Comparison of ENCODE assay signal across 8 mouse cellular contexts in genomic region chr11:119863421-119863821, GRCm38 (mm10). TPM values are rescaled to one million over a fixed set of nuclear protein-coding genes. Genes with fewer than 3 reads are reported as not detected.
DNase-seq lines count a peak whose midpoint lies in the region; ATAC-seq and TF ChIP-seq lines count a peak whose summit lies in the region.

No protein-coding gene starts in this region.

- H3K9me3 ChIP-seq in kidney, embryonic 15.5 days (replicated peaks) = no peaks in the 10 kb centered on the region
- H3K9me3 ChIP-seq in embryonic facial prominence, embryonic 13.5 days = no peaks in the 10 kb centered on the region
- no peaks in the 10 kb centered on the region for H3K9me3 ChIP-seq in limb, embryonic 12.5 days

- no peak for TF ChIP-seq CTCF in kidney, adult 2 months (conservative IDR thresholded peaks at IDR 0.05; ENCODE audit: insufficient read depth, insufficient read length, low read depth, low read length)
- no peak for TF ChIP-seq CTCF in Patski (IDR thresholded peaks at IDR 0.05)

- DNase-seq in kidney, adult 2 months = no peak
- DNase-seq in Patski (ENCODE audit: low read depth, low spot score) = peak; percentile 35
- peak; percentile 71 for DNase-seq in retina, postnatal 1 day
- no peak for DNase-seq in thymus, adult 18-20 months
- DNase-seq in left cerebral cortex, adult 11 months (ENCODE audit: low spot score) = no peak

- POLR2A ChIA-PET in Patski (lab: Charles Lee) = no interaction called here

- CTCF ChIA-PET in Patski (lab: Charles Lee) = interaction anchor here (0.9 kb wide), 1 partner anchor 17 kb away, joined by 3 read pairs; no protein-coding TSS in a partner anchor

- no peak overlapping the region for H3K4me2 ChIP-seq in kidney, embryonic 15.5 days
- H3K4me2 ChIP-seq in embryonic facial prominence, embryonic 13.5 days = no peak overlapping the region
- no peak overlapping the region for H3K4me2 ChIP-seq in limb, embryonic 12.5 days

- no peak for TF ChIP-seq POLR2A in kidney, adult 2 months (IDR thresholded peaks at IDR 0.05; ENCODE audit: low read depth, low read length)

- H3K9ac ChIP-seq in kidney, embryonic 15.5 days = no peak overlapping the region
- H3K9ac ChIP-seq in embryonic facial prominence, embryonic 13.5 days = no peak overlapping the region
- H3K9ac ChIP-seq in limb, embryonic 12.5 days (replicated peaks) = no peak overlapping the region; the same call in 1 of the 2 replicates

- peak; percentile 36; the same call in 1 of the 2 replicates for ATAC-seq in kidney, embryonic 15.5 days (replicated peaks; ENCODE audit: low FRiP score)
- peak; percentile 60 for ATAC-seq in Patski
- no peak for ATAC-seq in embryonic facial prominence, embryonic 13.5 days (ENCODE audit: insufficient number of reproducible peaks, insufficient read depth, low FRiP score, low TSS enrichment, low read depth)
- ATAC-seq in limb, embryonic 12.5 days (ENCODE audit: insufficient number of reproducible peaks, insufficient read depth, low FRiP score, low TSS enrichment, low read depth) = no peak

- no peak overlapping the region for H3K27ac ChIP-seq in kidney, embryonic 15.5 days
- no peak overlapping the region for H3K27ac ChIP-seq in kidney, adult 2 months (ENCODE audit: insufficient read depth, low read depth, low read length)
- peak overlapping the region; percentile 48 for H3K27ac ChIP-seq in embryonic facial prominence, embryonic 13.5 days
- peak overlapping the region; percentile 35; the same call in 1 of the 2 replicates for H3K27ac ChIP-seq in limb, embryonic 12.5 days

- peaks cover 68% of the 10 kb centered on the region for H3K36me3 ChIP-seq in kidney, embryonic 15.5 days
- no peaks in the 10 kb centered on the region for H3K36me3 ChIP-seq in kidney, adult 2 months (ENCODE audit: control insufficient read depth, insufficient read depth, low read length)
- H3K36me3 ChIP-seq in embryonic facial prominence, embryonic 13.5 days = peaks cover 38% of the 10 kb centered on the region
- peaks cover 41% of the 10 kb centered on the region for H3K36me3 ChIP-seq in limb, embryonic 12.5 days

- H3K27me3 ChIP-seq in kidney, embryonic 15.5 days = no peaks in the 10 kb centered on the region
- H3K27me3 ChIP-seq in kidney, adult 2 months (replicated peaks; ENCODE audit: control insufficient read depth, insufficient read depth, low read length) = no peaks in the 10 kb centered on the region
- no peaks in the 10 kb centered on the region for H3K27me3 ChIP-seq in Patski
- no peaks in the 10 kb centered on the region for H3K27me3 ChIP-seq in embryonic facial prominence, embryonic 13.5 days
- H3K27me3 ChIP-seq in limb, embryonic 12.5 days = no peaks in the 10 kb centered on the region

- in situ Hi-C loops in Patski (cut with MboI; ENCODE audit: low pct_unique_long_range_greater_than_20kb) = no loop called here

- WGBS in kidney, embryonic 15.5 days = 31% methylated on average over 10 of the region's 10 CpGs
- 47% methylated on average over 10 of the region's 10 CpGs for WGBS in kidney, adult 2 months
- WGBS in embryonic facial prominence, embryonic 13.5 days = 24% methylated on average over 10 of the region's 10 CpGs
- WGBS in limb, embryonic 12.5 days = 46% methylated on average over 10 of the region's 10 CpGs

- H3K4me3 ChIP-seq in kidney, embryonic 15.5 days (replicated peaks) = no peak overlapping the region
- H3K4me3 ChIP-seq in kidney, adult 2 months (ENCODE audit: insufficient read depth, low read depth, low read length) = no peak overlapping the region
- H3K4me3 ChIP-seq in embryonic facial prominence, embryonic 13.5 days = no peak overlapping the region
- H3K4me3 ChIP-seq in limb, embryonic 12.5 days (replicated peaks) = no peak overlapping the region

- peaks cover 7% of the 10 kb centered on the region for H3K4me1 ChIP-seq in kidney, embryonic 15.5 days
- no peaks in the 10 kb centered on the region for H3K4me1 ChIP-seq in kidney, adult 2 months (ENCODE audit: control insufficient read depth, insufficient read depth, low read length)
- H3K4me1 ChIP-seq in embryonic facial prominence, embryonic 13.5 days = peaks cover 37% of the 10 kb centered on the region
- H3K4me1 ChIP-seq in limb, embryonic 12.5 days (replicated peaks) = peaks cover 31% of the 10 kb centered on the region

RNA-seq across cellular contexts. Expression of gene Chmp6, which starts 49.8 kb away (rescaled TPM):
- polyA plus RNA-seq in kidney, embryonic 15.5 days (2015; fragmentation: Nextera tagmentation; extraction: Ambion mirVana) = 94.1 and 101 TPM in 2 replicates
- polyA plus RNA-seq in kidney, adult 2 months (2012; rRNA removed) = 97.2 and 106 TPM in 2 replicates
- polyA plus RNA-seq in Patski (2021) = 54.7 TPM
- 103 and 104 TPM in 2 replicates for polyA plus RNA-seq in embryonic facial prominence, embryonic 13.5 days (2015; fragmentation: Nextera tagmentation; extraction: Ambion mirVana)
- polyA plus RNA-seq in limb, embryonic 12.5 days (2016; fragmentation: Nextera tagmentation; extraction: Ambion mirVana) = 105 and 115 TPM in 2 replicates

Comparison
In these comparisons a context has a peak if more than half of its experiments do, and no peak if none do; other contexts are left out.
1. ATAC-seq: peak in kidney, embryonic 15.5 days (single experiment) and Patski (single experiment); none in embryonic facial prominence, embryonic 13.5 days (single experiment) and limb, embryonic 12.5 days (single experiment).
2. H3K27ac ChIP-seq: peak in embryonic facial prominence, embryonic 13.5 days (single experiment) and limb, embryonic 12.5 days (single experiment); none in kidney, embryonic 15.5 days (single experiment) and kidney, adult 2 months (single experiment).
3. DNase-seq: peak in Patski (single experiment) and retina, postnatal 1 day (single experiment); none in kidney, adult 2 months (single experiment), thymus, adult 18-20 months (0 of 2) and left cerebral cortex, adult 11 months (single experiment).